Mouse (Mus musculus): Measurements from ENCODE around the gene Olfr800. TPM values are rescaled to one million over a fixed set of nuclear protein-coding genes. Genes with fewer than 3 reads are reported as not detected.

The Olfr800 gene
- polyA plus RNA-seq (2015; fragmentation: Nextera tagmentation; extraction: Ambion mirVana): not detected in 2 replicates

DNA sequence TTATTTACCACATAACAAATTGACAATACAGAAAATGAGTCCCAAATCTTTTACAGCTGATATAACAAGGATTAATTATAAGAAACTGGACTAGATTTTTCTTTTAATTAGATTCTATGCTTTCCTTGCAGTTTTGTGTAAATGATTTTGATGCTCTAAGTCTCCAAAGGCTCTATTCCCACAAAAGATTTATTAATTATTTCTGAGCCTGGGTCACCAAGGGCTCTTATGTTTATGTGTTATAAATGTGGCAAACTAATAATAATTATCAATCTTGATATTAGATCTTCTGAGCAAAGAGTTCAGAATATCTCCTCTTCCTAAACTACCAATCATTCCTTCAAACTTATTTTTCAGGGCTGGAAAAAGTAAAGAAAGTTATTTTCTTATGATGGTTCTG lies at the start of gene Olfr800:
Gene Olfr800 (plus strand): TSS at position 301 of the 400 bp plus-strand sequence.
- Histone ChIP-seq H3K4me1 (replicated peaks; ENCODE audit: control insufficient read depth, insufficient read depth) (no peaks in the 10 kb centered on the region), H3K9ac (ENCODE audit: low read length) (no peak within 1 kb of the TSS), H3K4me3 (ENCODE audit: low read depth, low read length) (no peak within 1 kb of the TSS), H3K4me2 (replicated peaks; ENCODE audit: low read depth) (no peak within 1 kb of the TSS), H3K9me3 (ENCODE audit: control insufficient read depth, low read length) (no peaks in the 10 kb centered on the region), H3K27me3 (ENCODE audit: control insufficient read depth, insufficient read depth, low read length) (no peaks in the 10 kb centered on the region), H3K36me3 (ENCODE audit: control insufficient read depth, insufficient read depth, low read length) (no peaks in the 10 kb centered on the region), H3K27ac (replicated peaks) (no peak within 1 kb of the TSS)
- DNase-seq (ENCODE audit: low spot score): no peak
- no peak for ATAC-seq (ENCODE audit: low FRiP score, low TSS enrichment)
- TF ChIP-seq EP300 (optimal IDR thresholded peaks at IDR 0.05) (no peak), CTCF (IDR thresholded peaks at IDR 0.05; ENCODE audit: low read depth) (no peak)

DNA sequence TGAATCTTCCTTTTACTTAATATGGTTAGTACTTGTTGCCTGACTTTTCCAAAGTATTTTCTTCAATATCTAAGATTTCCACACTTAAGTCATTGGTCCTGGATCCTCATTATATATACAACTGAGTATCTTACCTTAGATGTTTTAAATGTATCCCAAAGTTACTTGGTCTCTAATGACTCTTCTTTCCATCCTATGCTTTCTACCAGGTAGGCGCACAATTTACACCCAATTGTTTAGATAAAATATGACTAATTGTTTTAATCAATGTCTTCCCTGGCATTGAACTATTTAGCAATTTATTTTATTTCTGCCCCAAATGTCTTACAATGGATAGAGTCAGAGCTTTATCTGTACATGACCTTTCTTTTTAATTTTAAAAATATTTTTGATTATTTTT lies 45.0 kb upstream of the Olfr800 start, which contains the start of gene Olfr796:
Gene Olfr796 (minus strand): TSS at position 101 of the 400 bp plus-strand sequence.
- Histone ChIP-seq H3K27ac (replicated peaks) (no peak within 1 kb of the TSS), H3K9me3 (ENCODE audit: control insufficient read depth, low read length) (no peaks in the 10 kb centered on the region), H3K36me3 (ENCODE audit: control insufficient read depth, insufficient read depth, low read length) (no peaks in the 10 kb centered on the region), H3K4me2 (replicated peaks; ENCODE audit: low read depth) (no peak within 1 kb of the TSS), H3K9ac (ENCODE audit: low read length) (no peak within 1 kb of the TSS), H3K4me3 (ENCODE audit: low read depth, low read length) (no peak within 1 kb of the TSS), H3K4me1 (replicated peaks; ENCODE audit: control insufficient read depth, insufficient read depth) (no peaks in the 10 kb centered on the region), H3K27me3 (ENCODE audit: control insufficient read depth, insufficient read depth, low read length) (no peaks in the 10 kb centered on the region)
- ATAC-seq (ENCODE audit: low FRiP score, low TSS enrichment): no peak
- no peak for TF ChIP-seq EP300 (optimal IDR thresholded peaks at IDR 0.05)
- TF ChIP-seq CTCF (IDR thresholded peaks at IDR 0.05; ENCODE audit: low read depth): no peak
- WGBS: 81% methylated on average over 1 of the region's 1 CpGs
- DNase-seq (ENCODE audit: low spot score): no peak

DNA sequence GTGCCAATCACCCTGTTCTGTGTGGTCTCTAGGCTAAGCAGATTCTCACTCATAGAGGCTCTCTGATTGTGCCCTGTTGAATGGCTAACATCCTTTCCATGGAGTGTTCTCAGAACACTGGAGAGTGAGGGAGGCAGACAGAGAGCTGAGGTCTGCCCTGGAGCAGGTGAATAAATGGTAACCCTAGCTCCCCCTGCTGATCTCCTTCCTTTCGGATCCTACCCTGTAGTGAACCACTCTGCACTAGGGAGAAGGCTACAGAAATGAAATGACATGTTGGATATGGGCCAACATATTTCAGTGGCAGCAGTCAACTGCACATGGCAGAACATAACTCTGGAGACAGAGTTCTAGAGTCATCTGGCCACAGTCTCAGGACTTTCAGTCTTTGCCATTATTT lies 35.8 kb upstream of the Olfr800 start:
- H3K4me2 ChIP-seq (replicated peaks; ENCODE audit: low read depth): no peak overlapping the region
- DNase-seq (ENCODE audit: low spot score) (no peak), ATAC-seq (ENCODE audit: low FRiP score, low TSS enrichment) (no peak)
- TF ChIP-seq CTCF (IDR thresholded peaks at IDR 0.05; ENCODE audit: low read depth): no peak
- TF ChIP-seq EP300 (optimal IDR thresholded peaks at IDR 0.05): no peak
- H3K27ac ChIP-seq (replicated peaks): no peak overlapping the region
- H3K9me3 ChIP-seq (ENCODE audit: control insufficient read depth, low read length): no peaks in the 10 kb centered on the region
- no peak overlapping the region for H3K9ac ChIP-seq (ENCODE audit: low read length)
- H3K36me3 ChIP-seq (ENCODE audit: control insufficient read depth, insufficient read depth, low read length): no peaks in the 10 kb centered on the region
- WGBS: 13% methylated on average over 1 of the region's 1 CpGs
- no peaks in the 10 kb centered on the region for H3K27me3 ChIP-seq (ENCODE audit: control insufficient read depth, insufficient read depth, low read length)
- H3K4me3 ChIP-seq (ENCODE audit: low read depth, low read length): no peak overlapping the region
- no peaks in the 10 kb centered on the region for H3K4me1 ChIP-seq (replicated peaks; ENCODE audit: control insufficient read depth, insufficient read depth)

DNA sequence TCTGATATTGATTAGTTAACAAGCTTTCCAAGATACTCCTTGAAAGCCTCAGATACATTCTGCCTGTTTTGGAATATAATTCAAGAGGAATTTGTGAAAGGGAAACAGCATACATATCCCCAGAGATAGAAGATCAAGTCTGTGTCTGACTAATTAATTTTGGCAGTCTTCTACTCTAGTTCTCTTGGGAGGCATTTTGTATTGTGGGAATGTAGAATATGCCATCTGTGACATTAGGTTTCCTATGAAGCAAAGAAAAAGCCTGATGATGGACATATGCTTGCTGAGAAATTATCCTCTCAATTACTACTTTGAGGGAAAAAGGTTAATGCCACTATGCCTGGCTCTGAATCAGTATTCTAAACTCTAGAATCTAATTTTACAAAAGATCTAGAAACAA lies 34.2 kb upstream of the Olfr800 start:
- no peak overlapping the region for H3K4me2 ChIP-seq (replicated peaks; ENCODE audit: low read depth)
- H3K9ac ChIP-seq (ENCODE audit: low read length): no peak overlapping the region
- no peak for ATAC-seq (ENCODE audit: low FRiP score, low TSS enrichment)
- TF ChIP-seq EP300 (optimal IDR thresholded peaks at IDR 0.05) (no peak), CTCF (IDR thresholded peaks at IDR 0.05; ENCODE audit: low read depth) (no peak)
- no peak overlapping the region for H3K4me3 ChIP-seq (ENCODE audit: low read depth, low read length)
- H3K36me3 ChIP-seq (ENCODE audit: control insufficient read depth, insufficient read depth, low read length): no peaks in the 10 kb centered on the region
- no peak overlapping the region for H3K27ac ChIP-seq (replicated peaks)
- no peaks in the 10 kb centered on the region for H3K4me1 ChIP-seq (replicated peaks; ENCODE audit: control insufficient read depth, insufficient read depth)
- no peak for DNase-seq (ENCODE audit: low spot score)
- H3K9me3 ChIP-seq (ENCODE audit: control insufficient read depth, low read length): no peaks in the 10 kb centered on the region
- H3K27me3 ChIP-seq (ENCODE audit: control insufficient read depth, insufficient read depth, low read length): no peaks in the 10 kb centered on the region

DNA sequence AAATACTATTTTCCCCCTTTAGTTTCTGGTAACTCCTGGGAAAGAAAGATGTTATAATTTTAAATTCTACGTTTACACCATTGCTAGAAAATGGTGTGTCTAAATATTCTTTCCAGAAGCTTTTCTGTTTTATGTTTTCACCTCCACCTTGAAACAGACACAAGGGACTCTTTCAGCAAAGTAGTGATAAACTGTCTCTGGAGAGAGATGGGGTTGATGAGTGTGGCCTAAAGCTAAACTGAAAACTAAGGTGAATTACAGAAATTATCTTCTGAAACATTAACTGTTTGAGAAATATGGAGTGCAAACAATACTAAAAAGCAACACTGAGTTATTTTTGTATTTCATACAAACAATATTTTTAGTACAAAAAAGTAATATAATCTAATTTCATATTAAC lies 29.7 kb upstream of the Olfr800 start, which contains the start of gene Olfr798:
Gene Olfr798 (minus strand): TSS at position 101 of the 400 bp plus-strand sequence.
- no peak for DNase-seq (ENCODE audit: low spot score)
- no peaks in the 10 kb centered on the region for H3K9me3 ChIP-seq (ENCODE audit: control insufficient read depth, low read length)
- TF ChIP-seq CTCF (IDR thresholded peaks at IDR 0.05; ENCODE audit: low read depth) (no peak), EP300 (optimal IDR thresholded peaks at IDR 0.05) (no peak)
- no peak within 1 kb of the TSS for H3K9ac ChIP-seq (ENCODE audit: low read length)
- no peak within 1 kb of the TSS for H3K4me3 ChIP-seq (ENCODE audit: low read depth, low read length)
- no peak within 1 kb of the TSS for H3K4me2 ChIP-seq (replicated peaks; ENCODE audit: low read depth)
- H3K27me3 ChIP-seq (ENCODE audit: control insufficient read depth, insufficient read depth, low read length): no peaks in the 10 kb centered on the region
- H3K4me1 ChIP-seq (replicated peaks; ENCODE audit: control insufficient read depth, insufficient read depth): no peaks in the 10 kb centered on the region
- no peaks in the 10 kb centered on the region for H3K36me3 ChIP-seq (ENCODE audit: control insufficient read depth, insufficient read depth, low read length)
- WGBS: 75% methylated on average over 1 of the region's 1 CpGs
- no peak within 1 kb of the TSS for H3K27ac ChIP-seq (replicated peaks)
- ATAC-seq (ENCODE audit: low FRiP score, low TSS enrichment): no peak

DNA sequence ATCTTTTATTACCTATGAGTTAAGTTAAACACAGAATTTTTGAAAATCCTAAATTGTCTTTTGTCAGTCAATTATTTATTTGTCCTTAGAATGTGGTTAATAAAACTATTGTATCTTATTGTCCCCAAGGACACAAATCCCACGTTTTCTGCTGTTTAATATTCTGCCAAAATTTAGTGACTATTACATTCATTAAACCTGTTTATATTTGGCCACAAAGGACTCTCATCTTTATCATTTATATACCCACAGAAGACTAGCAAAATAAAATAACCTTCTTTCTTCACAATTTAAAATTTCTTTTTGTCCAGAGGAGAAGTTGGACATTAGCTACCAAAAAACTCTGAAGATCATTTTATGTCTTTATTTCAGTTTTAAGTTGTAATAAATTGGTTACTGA lies 20.3 kb upstream of the Olfr800 start, which contains the start of gene Olfr799:
Gene Olfr799 (plus strand): TSS at position 301 of the 400 bp plus-strand sequence.
- Histone ChIP-seq H3K9ac (ENCODE audit: low read length) (no peak within 1 kb of the TSS), H3K9me3 (ENCODE audit: control insufficient read depth, low read length) (no peaks in the 10 kb centered on the region), H3K27ac (replicated peaks) (no peak within 1 kb of the TSS), H3K36me3 (ENCODE audit: control insufficient read depth, insufficient read depth, low read length) (no peaks in the 10 kb centered on the region), H3K4me2 (replicated peaks; ENCODE audit: low read depth) (no peak within 1 kb of the TSS), H3K4me3 (ENCODE audit: low read depth, low read length) (no peak within 1 kb of the TSS), H3K27me3 (ENCODE audit: control insufficient read depth, insufficient read depth, low read length) (no peaks in the 10 kb centered on the region), H3K4me1 (replicated peaks; ENCODE audit: control insufficient read depth, insufficient read depth) (no peaks in the 10 kb centered on the region)
- no peak for TF ChIP-seq CTCF (IDR thresholded peaks at IDR 0.05; ENCODE audit: low read depth)
- TF ChIP-seq EP300 (optimal IDR thresholded peaks at IDR 0.05): no peak
- DNase-seq (ENCODE audit: low spot score) (no peak), ATAC-seq (ENCODE audit: low FRiP score, low TSS enrichment) (no peak)
- 29% methylated on average over 1 of the region's 1 CpGs for WGBS

Measured in stomach, postnatal 0 days (tissue).